Mouse (Mus musculus) lung, embryonic 16.5 days (tissue): ENCODE data around the gene Btbd9. TPM values are rescaled to one million over a fixed set of nuclear protein-coding genes. Genes with fewer than 3 reads are reported as not detected.

ENCODE experiments used
- ATAC-seq: fragments of 200-750 bp; cut with Nextera tagmentation; 2 replicates; pipeline ENCODE4 v1.8.0; 2017; ENCODE audit warnings: low read depth, mild to moderate bottlenecking, moderate library complexity
- H3K27ac ChIP-seq: fragments of 300-500 bp; sonication (generic); 2 replicates; pipeline ENCODE4 v1.5.1; 2014; ENCODE audit warnings: mild to moderate bottlenecking, control low read depth, low read length
- H3K27me3 ChIP-seq: fragments of 300-500 bp; sonication (generic); 2 replicates; pipeline ENCODE4 v1.6.1; 2014; ENCODE audit warnings: low read depth, low read length, mixed read lengths; ENCODE audit not compliant: control insufficient read depth, insufficient read depth
- H3K36me3 ChIP-seq: fragments of 300-500 bp; sonication (generic); 2 replicates; pipeline ENCODE4 v1.6.1; 2014; ENCODE audit warnings: low read length; ENCODE audit not compliant: control insufficient read depth, insufficient read depth
- H3K4me1 ChIP-seq: fragments of 300-500 bp; sonication (generic); replicated peaks from 2 replicates; pipeline ENCODE4 v1.6.1; 2014; ENCODE audit warnings: low read length, mixed read lengths; ENCODE audit not compliant: control insufficient read depth, insufficient read depth
- H3K4me2 ChIP-seq: fragments of 300-500 bp; sonication (generic); 2 replicates; pipeline ENCODE4 v1.6.1; 2014; ENCODE audit warnings: low read depth, low read length, control low read depth
- H3K4me3 ChIP-seq: fragments of 300-500 bp; sonication (generic); 2 replicates; pipeline ENCODE4 v1.5.1; 2014; ENCODE audit warnings: mild to moderate bottlenecking, low read length, control low read depth
- H3K9ac ChIP-seq: fragments of 300-500 bp; sonication (generic); 2 replicates; pipeline ENCODE4 v1.6.1; 2014; ENCODE audit warnings: low read length, control low read depth
- H3K9me3 ChIP-seq: fragments of 300-500 bp; sonication (generic); 2 replicates; pipeline ENCODE4 v1.6.1; 2016; ENCODE audit warnings: low read length; ENCODE audit not compliant: control insufficient read depth
- WGBS: fragments of 180-500 bp; shearing (Covaris S2); extraction: QIAGEN DNeasy Blood & Tissue Kit; methylation state at CpG from one replicate; pipeline ENCODE4 v1.1.7; 2014; 5-methylcytosine and 5-hydroxymethylcytosine counted together
- polyA plus RNA-seq: library from polyadenylated mRNA; unstranded; fragments of >200 nt; fragmentation: Nextera tagmentation; extraction: Ambion mirVana; gene quantifications from 2 replicates; pipeline ENCODE4 v1.2.1, GENCODE M21; 2015

Btbd9 gene
- polyA plus RNA-seq, 1 experiment from 2014 or later: 55.8 TPM

- Histone ChIP-seq H3K4me2 (no peak overlapping the region), H3K27ac (no peak overlapping the region), H3K9me3 (no peaks in the 10 kb centered on the region), H3K27me3 (no peaks in the 10 kb centered on the region), H3K4me3 (no peak overlapping the region), H3K4me1 (no peaks in the 10 kb centered on the region), H3K9ac (no peak overlapping the region), H3K36me3 (peaks cover 2% of the 10 kb centered on the region; the same call in 1 of the 2 replicates)
- no peak for ATAC-seq
- WGBS: 91% methylated on average over 5 of the region's 5 CpGs
These were observed 86.2 kb downstream of the Btbd9 start for GRCm38 (mm10) chr17:30490086-30490485.

GRCm38 (mm10) chr17:30489629-30490028 is 86.7 kb downstream of the Btbd9 start:
- Histone ChIP-seq H3K9ac (no peak overlapping the region), H3K36me3 (peaks cover 2% of the 10 kb centered on the region; the same call in 1 of the 2 replicates), H3K9me3 (no peaks in the 10 kb centered on the region), H3K27ac (no peak overlapping the region), H3K27me3 (no peaks in the 10 kb centered on the region), H3K4me1 (no peaks in the 10 kb centered on the region), H3K4me3 (no peak overlapping the region), H3K4me2 (no peak overlapping the region)
- 82% methylated on average over 7 of the region's 7 CpGs for WGBS
- ATAC-seq: no peak

- Histone ChIP-seq H3K4me2 (no peak overlapping the region), H3K4me3 (no peak overlapping the region), H3K9ac (no peak overlapping the region), H3K4me1 (no peaks in the 10 kb centered on the region), H3K9me3 (no peaks in the 10 kb centered on the region), H3K36me3 (peaks cover 2% of the 10 kb centered on the region; the same call in 1 of the 2 replicates), H3K27ac (no peak overlapping the region), H3K27me3 (no peaks in the 10 kb centered on the region)
- WGBS: 77% methylated on average over 5 of the region's 5 CpGs
- ATAC-seq: no peak
These were observed 88.6 kb downstream of the Btbd9 start for GRCm38 (mm10) chr17:30487695-30488094.

- H3K9ac ChIP-seq: no peak overlapping the region
- no peak overlapping the region for H3K4me2 ChIP-seq
- no peaks in the 10 kb centered on the region for H3K9me3 ChIP-seq
- H3K27ac ChIP-seq: no peak overlapping the region
- no peaks in the 10 kb centered on the region for H3K27me3 ChIP-seq
- H3K4me1 ChIP-seq: no peaks in the 10 kb centered on the region
- H3K4me3 ChIP-seq: no peak overlapping the region
- H3K36me3 ChIP-seq: no peaks in the 10 kb centered on the region
- no peak for ATAC-seq
- 73% methylated on average over 4 of the region's 4 CpGs for WGBS
These were observed 91.0 kb downstream of the Btbd9 start for GRCm38 (mm10) chr17:30485067-30485854.

- H3K27ac ChIP-seq: no peak overlapping the region
- H3K9ac ChIP-seq: no peak overlapping the region
- H3K4me3 ChIP-seq: no peak overlapping the region
- 93% methylated on average over 1 of the region's 1 CpGs for WGBS
- H3K36me3 ChIP-seq: no peaks in the 10 kb centered on the region
- no peaks in the 10 kb centered on the region for H3K27me3 ChIP-seq
- H3K4me2 ChIP-seq: no peak overlapping the region
- no peak for ATAC-seq
- no peaks in the 10 kb centered on the region for H3K9me3 ChIP-seq
- H3K4me1 ChIP-seq: no peaks in the 10 kb centered on the region
These were observed 91.7 kb downstream of the Btbd9 start for GRCm38 (mm10) chr17:30484446-30485066.

GRCm38 (mm10) chr17:30481766-30482165 is 94.5 kb downstream of the Btbd9 start:
- H3K4me1 ChIP-seq: no peaks in the 10 kb centered on the region
- H3K27ac ChIP-seq: no peak overlapping the region
- H3K9me3 ChIP-seq: no peaks in the 10 kb centered on the region
- no peak overlapping the region for H3K4me3 ChIP-seq
- no peak for ATAC-seq
- H3K4me2 ChIP-seq: no peak overlapping the region
- H3K27me3 ChIP-seq: no peaks in the 10 kb centered on the region
- no peaks in the 10 kb centered on the region for H3K36me3 ChIP-seq
- H3K9ac ChIP-seq: no peak overlapping the region
- 87% methylated on average over 6 of the region's 6 CpGs for WGBS

GRCm38 (mm10) chr17:30481341-30481740 is 94.9 kb downstream of the Btbd9 start:
- no peaks in the 10 kb centered on the region for H3K36me3 ChIP-seq
- H3K27me3 ChIP-seq: no peaks in the 10 kb centered on the region
- H3K4me1 ChIP-seq: no peaks in the 10 kb centered on the region
- no peak overlapping the region for H3K4me2 ChIP-seq
- no peak for ATAC-seq
- no peak overlapping the region for H3K9ac ChIP-seq
- no peak overlapping the region for H3K27ac ChIP-seq
- H3K9me3 ChIP-seq: no peaks in the 10 kb centered on the region
- no peak overlapping the region for H3K4me3 ChIP-seq
- WGBS: 89% methylated on average over 10 of the region's 10 CpGs

- Histone ChIP-seq H3K4me1 (no peaks in the 10 kb centered on the region), H3K4me3 (no peak overlapping the region), H3K9me3 (no peaks in the 10 kb centered on the region), H3K27ac (no peak overlapping the region), H3K27me3 (no peaks in the 10 kb centered on the region), H3K36me3 (no peaks in the 10 kb centered on the region), H3K9ac (no peak overlapping the region), H3K4me2 (no peak overlapping the region)
- ATAC-seq: no peak
- 86% methylated on average over 8 of the region's 8 CpGs for WGBS
These were observed 95.9 kb downstream of the Btbd9 start for GRCm38 (mm10) chr17:30480381-30480780.

GRCm38 (mm10) chr17:30478181-30478580 is 98.1 kb downstream of the Btbd9 start:
- H3K4me3 ChIP-seq: no peak overlapping the region
- no peak overlapping the region for H3K4me2 ChIP-seq
- ATAC-seq: no peak
- H3K27ac ChIP-seq: no peak overlapping the region
- H3K4me1 ChIP-seq: no peaks in the 10 kb centered on the region
- H3K27me3 ChIP-seq: no peaks in the 10 kb centered on the region
- 77% methylated on average over 9 of the region's 9 CpGs for WGBS
- H3K9me3 ChIP-seq: no peaks in the 10 kb centered on the region
- no peaks in the 10 kb centered on the region for H3K36me3 ChIP-seq
- H3K9ac ChIP-seq: no peak overlapping the region
